Mouse (Mus musculus) lung, embryonic 14.5 days (tissue): Measurements from ENCODE around the gene Prdm10. TPM values are rescaled to one million over a fixed set of nuclear protein-coding genes. Genes with fewer than 3 reads are reported as not detected.

Experiments
- ATAC-seq: fragments of 200-750 bp; cut with Nextera tagmentation; 2 replicates; pipeline ENCODE4 v1.8.0; 2017; ENCODE audit warnings: mild to moderate bottlenecking, moderate TSS enrichment, moderate library complexity; ENCODE audit not compliant: insufficient read depth
- DNase-seq: peaks from one replicate; pipeline ENCODE4 v3.0.0-alpha.2; 2015
- H3K27ac ChIP-seq: fragments of 300-500 bp; sonication (generic); 2 replicates; pipeline ENCODE4 v1.5.1; 2014; ENCODE audit warnings: low read depth, mild to moderate bottlenecking, moderate library complexity
- H3K27me3 ChIP-seq: fragments of 300-500 bp; sonication (generic); 2 replicates; pipeline ENCODE4 v1.6.1; 2014; ENCODE audit warnings: low read length, control low read depth; ENCODE audit not compliant: insufficient read depth
- H3K36me3 ChIP-seq: fragments of 300-500 bp; sonication (generic); 2 replicates; pipeline ENCODE4 v1.6.1; 2014; ENCODE audit warnings: control low read depth; ENCODE audit not compliant: insufficient read depth
- H3K4me1 ChIP-seq: fragments of 300-500 bp; sonication (generic); 2 replicates; pipeline ENCODE4 v1.6.1; 2014; ENCODE audit warnings: antibody characterized with exemption, control low read depth; ENCODE audit not compliant: insufficient read depth
- H3K4me2 ChIP-seq: fragments of 300-500 bp; sonication (generic); 2 replicates; pipeline ENCODE4 v1.6.1; 2014; ENCODE audit warnings: mild to moderate bottlenecking
- H3K4me3 ChIP-seq: fragments of 300-500 bp; sonication (generic); 2 replicates; pipeline ENCODE4 v1.5.1; 2014; ENCODE audit warnings: low read depth, low read length
- H3K9ac ChIP-seq: fragments of 300-500 bp; sonication (generic); 2 replicates; pipeline ENCODE4 v1.6.1; 2014
- H3K9me3 ChIP-seq: fragments of 300-500 bp; sonication (generic); 2 replicates; pipeline ENCODE4 v1.6.1; 2016; ENCODE audit warnings: low read depth, low read length, control low read depth
- CTCF ChIP-seq: IDR thresholded peaks from 2 replicates; pipeline ENCODE4 v1.5.1; 2016; ENCODE audit warnings: antibody characterized with exemption, low read depth
- WGBS: fragments of 180-500 bp; shearing (Covaris S2); extraction: QIAGEN DNeasy Blood & Tissue Kit; methylation state at CpG from one replicate; pipeline ENCODE4 v1.1.7; 2014; 5-methylcytosine and 5-hydroxymethylcytosine counted together
- polyA plus RNA-seq: library from polyadenylated mRNA; unstranded; fragments of >200 nt; fragmentation: Nextera tagmentation; extraction: Ambion mirVana; gene quantifications from 2 replicates; pipeline ENCODE4 v1.2.1, GENCODE M21; 2014

The Prdm10 gene
- polyA plus RNA-seq, 1 experiment from 2014 or later = 6.7 TPM

DNA sequence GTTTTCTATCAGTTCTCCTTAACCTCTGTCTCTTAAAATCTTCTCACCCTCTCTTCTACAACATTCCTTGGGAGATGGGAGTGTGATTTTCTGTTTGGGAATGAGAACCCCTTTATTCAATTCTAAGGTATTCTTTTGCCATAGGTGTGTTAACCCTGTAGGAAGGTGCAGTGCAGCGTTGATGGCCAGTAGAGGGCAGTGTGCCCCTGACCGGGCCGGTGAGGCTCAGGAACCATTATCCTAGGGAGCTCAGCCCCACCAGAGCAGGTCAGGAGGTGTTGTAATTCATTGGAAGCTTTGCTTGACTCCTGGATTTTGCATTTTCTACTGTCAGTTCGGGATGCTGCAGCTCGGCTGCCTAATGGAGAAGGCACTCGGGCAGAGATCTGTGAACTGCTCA lies 124.9 kb downstream of the Prdm10 start:
- H3K4me2 ChIP-seq = no peak overlapping the region
- no peaks in the 10 kb centered on the region for H3K27me3 ChIP-seq
- peaks cover 82% of the 10 kb centered on the region for H3K36me3 ChIP-seq
- H3K4me1 ChIP-seq = no peaks in the 10 kb centered on the region
- ATAC-seq (no peak), DNase-seq (peak; percentile 37)
- no peak overlapping the region for H3K27ac ChIP-seq
- no peaks in the 10 kb centered on the region for H3K9me3 ChIP-seq
- H3K4me3 ChIP-seq = no peak overlapping the region
- H3K9ac ChIP-seq = no peak overlapping the region
- 57% methylated on average over 6 of the region's 6 CpGs for WGBS
- peak; percentile 71 for TF ChIP-seq CTCF

GRCm38 (mm10) chr9:31412165-31412564 lies 131.8 kb downstream of the Prdm10 start:
- no peak overlapping the region for H3K4me2 ChIP-seq
- no peak for TF ChIP-seq CTCF

GRCm38 (mm10) chr9:31418821-31419220 lies 138.5 kb downstream of the Prdm10 start:
- 83% methylated on average over 1 of the region's 1 CpGs for WGBS
- H3K4me3 ChIP-seq = no peak overlapping the region
- H3K27me3 ChIP-seq = no peaks in the 10 kb centered on the region
- DNase-seq = no peak
- no peak overlapping the region for H3K27ac ChIP-seq
- TF ChIP-seq CTCF = no peak
- no peaks in the 10 kb centered on the region for H3K4me1 ChIP-seq
- H3K9ac ChIP-seq = no peak overlapping the region
- peaks cover 91% of the 10 kb centered on the region for H3K36me3 ChIP-seq
- no peak overlapping the region for H3K4me2 ChIP-seq
- no peaks in the 10 kb centered on the region for H3K9me3 ChIP-seq
- ATAC-seq = no peak

More at GRCm38 (mm10) chr9:31412165-31412564, 131.8 kb downstream of the Prdm10 start:
- no peaks in the 10 kb centered on the region for H3K27me3 ChIP-seq
- 73% methylated on average over 4 of the region's 4 CpGs for WGBS
- H3K4me3 ChIP-seq = no peak overlapping the region
- no peaks in the 10 kb centered on the region for H3K4me1 ChIP-seq
- DNase-seq (no peak), ATAC-seq (no peak)
- H3K9me3 ChIP-seq = no peaks in the 10 kb centered on the region
- H3K9ac ChIP-seq = no peak overlapping the region
- H3K36me3 ChIP-seq = peaks cover 92% of the 10 kb centered on the region
- no peak overlapping the region for H3K27ac ChIP-seq

GRCm38 (mm10) chr9:31422143-31422542 lies 141.8 kb downstream of the Prdm10 start:
- H3K4me1 ChIP-seq = no peaks in the 10 kb centered on the region
- no peak overlapping the region for H3K4me3 ChIP-seq
- no peaks in the 10 kb centered on the region for H3K27me3 ChIP-seq
- no peak overlapping the region for H3K9ac ChIP-seq
- H3K27ac ChIP-seq = no peak overlapping the region
- ATAC-seq = no peak
- H3K9me3 ChIP-seq = no peaks in the 10 kb centered on the region
- H3K4me2 ChIP-seq = no peak overlapping the region
- WGBS = 86% methylated on average over 5 of the region's 5 CpGs
- no peak for TF ChIP-seq CTCF
- H3K36me3 ChIP-seq = peaks cover 67% of the 10 kb centered on the region
- DNase-seq = no peak

DNA sequence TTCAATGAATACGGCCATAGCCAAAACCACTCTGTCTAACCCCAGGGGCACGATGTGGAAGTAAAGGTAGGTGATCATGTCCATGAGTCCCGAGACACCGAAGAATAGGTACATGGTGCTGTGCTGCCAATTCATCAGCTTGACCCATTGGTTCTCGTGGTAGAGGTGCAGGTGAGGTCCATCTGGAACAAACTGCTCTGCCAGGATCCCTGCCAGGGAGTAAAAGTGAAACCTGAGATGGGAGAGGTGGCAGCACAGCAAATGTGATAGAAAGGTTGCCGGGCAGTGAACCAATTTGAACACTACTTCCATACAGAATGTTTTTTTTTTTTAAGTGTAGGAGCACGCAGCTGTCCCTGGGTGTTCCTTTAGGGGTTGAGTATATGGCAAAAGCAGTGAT lies 148.6 kb downstream of the Prdm10 start:
- ATAC-seq (no peak), DNase-seq (no peak)
- no peak for TF ChIP-seq CTCF
- Histone ChIP-seq H3K4me1 (no peaks in the 10 kb centered on the region), H3K4me2 (no peak overlapping the region), H3K4me3 (no peak overlapping the region), H3K27ac (no peak overlapping the region), H3K36me3 (0 out of 2 replicates have a peak, but pooled peaks cover 6% of the 10 kb centered on the region), H3K27me3 (no peaks in the 10 kb centered on the region), H3K9ac (no peak overlapping the region), H3K9me3 (no peaks in the 10 kb centered on the region)
- WGBS = 78% methylated on average over 7 of the region's 7 CpGs

GRCm38 (mm10) chr9:31430011-31430410 lies 149.7 kb downstream of the Prdm10 start:
- WGBS = 59% methylated on average over 9 of the region's 9 CpGs
- H3K4me3 ChIP-seq = no peak overlapping the region
- TF ChIP-seq CTCF = no peak
- no peak overlapping the region for H3K27ac ChIP-seq
- ATAC-seq (no peak), DNase-seq (no peak)
- H3K9ac ChIP-seq = no peak overlapping the region
- H3K4me1 ChIP-seq = no peaks in the 10 kb centered on the region
- no peak overlapping the region for H3K4me2 ChIP-seq
- no peaks in the 10 kb centered on the region for H3K9me3 ChIP-seq
- no peaks in the 10 kb centered on the region for H3K36me3 ChIP-seq
- no peaks in the 10 kb centered on the region for H3K27me3 ChIP-seq

Other genes with a start within 250 kb of the Prdm10 start
- gene Zbtb44, start 249.9 kb upstream of the Prdm10 start, polyA plus RNA-seq = 8.0 TPM in 2 replicates
- gene St14, start 148.7 kb upstream of the Prdm10 start, polyA plus RNA-seq = 35.5 and 42.1 TPM in 2 replicates
- gene Aplp2, start 68.7 kb upstream of the Prdm10 start, polyA plus RNA-seq = 390 and 394 TPM in 2 replicates
- 21.2 and 27.0 TPM in 2 replicates for gene Nfrkb, start 105.7 kb downstream of the Prdm10 start, polyA plus RNA-seq
- gene Tmem45b, start 183.9 kb downstream of the Prdm10 start, polyA plus RNA-seq = 0.25 TPM in 1 of 2 replicates, not detected in the other